Mouse (Mus musculus): Measurements from ENCODE around the gene Rab24. TPM values are rescaled to one million over a fixed set of nuclear protein-coding genes. Genes with fewer than 3 reads are reported as not detected.
A peak's percentile ranks its signal among the peaks of the same experiment; 100 is the strongest.

The Rab24 gene
- 22.3 and 31.5 TPM in 2 replicates for total RNA-seq (2017)

- peak; percentile 74 for ATAC-seq (replicated peaks; ENCODE audit: low read depth, poor library complexity, severe bottlenecking)
Measured at GRCm38 (mm10) chr13:55321434-55322129, at the start of gene Rab24. Gene Rab24, minus strand, starts transcription at chr13:55321946.

GRCm38 (mm10) chr13:55371007-55371681 lies 49.4 kb upstream of the Rab24 start:
- no peak for ATAC-seq (replicated peaks; ENCODE audit: low read depth, poor library complexity, severe bottlenecking)

GRCm38 (mm10) chr13:55370234-55370633 lies 48.5 kb upstream of the Rab24 start:
- ATAC-seq (replicated peaks; ENCODE audit: low read depth, poor library complexity, severe bottlenecking) = 0 out of 2 replicates have a peak, but pooled peaks have one; percentile 0

GRCm38 (mm10) chr13:55369531-55370114 lies 47.9 kb upstream of the Rab24 start, which contains the start of gene Rgs14:
Gene Rgs14, plus strand, starts transcription at chr13:55369732.
- peak; percentile 91 for ATAC-seq (replicated peaks; ENCODE audit: low read depth, poor library complexity, severe bottlenecking)

- ATAC-seq (replicated peaks; ENCODE audit: low read depth, poor library complexity, severe bottlenecking) = no peak
Measured at GRCm38 (mm10) chr13:55368401-55368800, 46.7 kb upstream of the Rab24 start.

GRCm38 (mm10) chr13:55362453-55363060 lies 40.8 kb upstream of the Rab24 start, which contains the start of gene Lman2:
Gene Lman2, minus strand, starts transcription at chr13:55362783.
- peak; percentile 98 for ATAC-seq (replicated peaks; ENCODE audit: low read depth, poor library complexity, severe bottlenecking)

GRCm38 (mm10) chr13:55361974-55362452 lies 40.3 kb upstream of the Rab24 start:
- ATAC-seq (replicated peaks; ENCODE audit: low read depth, poor library complexity, severe bottlenecking) = peak; percentile 15

GRCm38 (mm10) chr13:55361145-55361544 lies 39.4 kb upstream of the Rab24 start:
- ATAC-seq (replicated peaks; ENCODE audit: low read depth, poor library complexity, severe bottlenecking) = no peak

GRCm38 (mm10) chr13:55346745-55347144 lies 25.0 kb upstream of the Rab24 start:
- ATAC-seq (replicated peaks; ENCODE audit: low read depth, poor library complexity, severe bottlenecking) = no peak

- ATAC-seq (replicated peaks; ENCODE audit: low read depth, poor library complexity, severe bottlenecking) = no peak
Measured at GRCm38 (mm10) chr13:55344286-55344685, 22.5 kb upstream of the Rab24 start.

GRCm38 (mm10) chr13:55342469-55342868 lies 20.7 kb upstream of the Rab24 start:
- no peak for ATAC-seq (replicated peaks; ENCODE audit: low read depth, poor library complexity, severe bottlenecking)

GRCm38 (mm10) chr13:55339259-55339658 lies 17.5 kb upstream of the Rab24 start:
- no peak for ATAC-seq (replicated peaks; ENCODE audit: low read depth, poor library complexity, severe bottlenecking)

GRCm38 (mm10) chr13:55338131-55339054 lies 16.6 kb upstream of the Rab24 start:
- ATAC-seq (replicated peaks; ENCODE audit: low read depth, poor library complexity, severe bottlenecking) = no peak

GRCm38 (mm10) chr13:55337341-55337975 lies 15.7 kb upstream of the Rab24 start:
- no peak for ATAC-seq (replicated peaks; ENCODE audit: low read depth, poor library complexity, severe bottlenecking)

GRCm38 (mm10) chr13:55335701-55336100 lies 14.0 kb upstream of the Rab24 start:
- no peak for ATAC-seq (replicated peaks; ENCODE audit: low read depth, poor library complexity, severe bottlenecking)

- no peak for ATAC-seq (replicated peaks; ENCODE audit: low read depth, poor library complexity, severe bottlenecking)
Measured at GRCm38 (mm10) chr13:55332331-55332730, 10.6 kb upstream of the Rab24 start.

- no peak for ATAC-seq (replicated peaks; ENCODE audit: low read depth, poor library complexity, severe bottlenecking)
Measured at GRCm38 (mm10) chr13:55330567-55331400, 9.0 kb upstream of the Rab24 start.
